Mouse (Mus musculus): Measurements from ENCODE around the gene Gm6525. TPM values are rescaled to one million over a fixed set of nuclear protein-coding genes. Genes with fewer than 3 reads are reported as not detected.

Gene Gm6525
- total RNA-seq, 2 experiments from 2014 or later, result not detected

- TF ChIP-seq CTCF (IDR thresholded peaks at IDR 0.05), result peak; percentile 22
- DNase-seq, result no peak
- intact Hi-C loops (cut with DNase I), result no loop called here
- Histone ChIP-seq H3K4me3 (peak overlapping the region; percentile 70; the same call in 1 of the 2 replicates), H3K27ac (peak overlapping the region; percentile 32; the same call in 1 of the 2 replicates)
These were observed 45.3 kb downstream of the Gm6525 start for GRCm38 (mm10) chr3:84219166-84219710.

GRCm38 (mm10) chr3:84219720-84220273 is 45.9 kb downstream of the Gm6525 start:
- Histone ChIP-seq H3K27ac (peak overlapping the region; percentile 58), H3K4me3 (peak overlapping the region; percentile 70)
- intact Hi-C loops (cut with DNase I), result no loop called here
- TF ChIP-seq CTCF (IDR thresholded peaks at IDR 0.05), result no peak
- DNase-seq, result no peak

GRCm38 (mm10) chr3:84220326-84220725 is 46.4 kb downstream of the Gm6525 start:
- peak overlapping the region; percentile 70 for H3K4me3 ChIP-seq
- intact Hi-C loops (cut with DNase I), result no loop called here
- TF ChIP-seq CTCF (IDR thresholded peaks at IDR 0.05), result no peak
- no peak for DNase-seq
- peak overlapping the region; percentile 58 for H3K27ac ChIP-seq

GRCm38 (mm10) chr3:84220748-84221147 is 46.8 kb downstream of the Gm6525 start:
- Histone ChIP-seq H3K4me3 (peak overlapping the region; percentile 70), H3K27ac (peak overlapping the region; percentile 58)
- DNase-seq, result peak; percentile 68
- intact Hi-C loops (cut with DNase I), result no loop called here
- TF ChIP-seq CTCF (IDR thresholded peaks at IDR 0.05), result no peak

Other genes with a start within 250 kb of the Gm6525 start
- 10 to 100 TPM; 12.0 to 17.4 TPM for gene Tmem131l, start 133.9 kb upstream of the Gm6525 start, total RNA-seq (2021)
- 1 to 10 TPM; 1.4 to 1.6 TPM for gene Mnd1, start 18.3 kb upstream of the Gm6525 start, total RNA-seq (2021)
- gene Trim2, start 132.8 kb downstream of the Gm6525 start, total RNA-seq (2021), result 1 to 10 TPM; 1.2 to 2.0 TPM

All from gastrocnemius, adult 2 months (tissue).